Mouse (Mus musculus): ENCODE measurements around the gene Ercc2.

The Ercc2 gene

DNA sequence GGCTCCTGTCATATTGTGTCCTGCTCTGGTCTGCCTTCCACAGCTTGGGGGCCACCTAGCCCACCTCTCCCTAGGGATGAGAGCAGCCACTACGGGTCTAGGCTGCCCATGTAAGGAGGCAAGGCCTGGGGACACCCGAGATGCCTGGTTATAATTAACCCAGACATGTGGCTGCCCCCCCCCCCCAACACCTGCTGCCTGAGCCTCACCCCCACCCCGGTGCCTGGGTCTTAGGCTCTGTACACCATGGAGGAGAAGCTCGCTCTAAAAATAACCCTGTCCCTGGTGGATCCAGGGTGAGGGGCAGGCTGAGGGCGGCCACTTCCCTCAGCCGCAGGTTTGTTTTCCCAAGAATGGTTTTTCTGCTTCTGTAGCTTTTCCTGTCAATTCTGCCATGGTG is 27.9 kb downstream of the Ercc2 start:
- no peak for DNase-seq

DNA sequence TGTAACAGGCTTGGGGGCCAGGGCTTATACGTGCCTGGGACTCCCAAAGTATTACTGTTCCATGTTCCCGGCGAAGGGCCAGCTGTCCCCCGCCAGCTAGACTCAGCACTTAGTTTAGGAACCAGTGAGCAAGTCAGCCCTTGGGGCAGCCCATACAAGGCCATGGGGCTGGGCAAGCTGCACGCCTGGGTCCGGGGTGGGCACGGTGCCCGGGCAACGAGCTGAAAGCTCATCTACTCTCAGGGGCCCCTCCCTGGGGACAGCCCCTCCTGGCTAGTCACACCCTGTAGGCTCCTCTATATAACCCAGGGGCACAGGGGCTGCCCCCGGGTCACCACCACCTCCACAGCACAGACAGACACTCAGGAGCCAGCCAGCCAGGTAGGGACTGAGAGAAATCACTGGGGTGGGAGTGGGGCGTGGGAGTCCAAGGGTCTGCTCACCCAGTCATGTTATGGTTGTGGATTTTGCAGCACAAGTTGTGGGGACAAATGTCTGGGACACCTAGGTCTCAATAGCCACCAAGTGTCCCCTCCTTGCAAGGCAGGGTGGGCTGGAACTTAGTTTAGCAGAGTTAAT is 29.0 kb downstream of the Ercc2 start:
- no peak for DNase-seq

DNA sequence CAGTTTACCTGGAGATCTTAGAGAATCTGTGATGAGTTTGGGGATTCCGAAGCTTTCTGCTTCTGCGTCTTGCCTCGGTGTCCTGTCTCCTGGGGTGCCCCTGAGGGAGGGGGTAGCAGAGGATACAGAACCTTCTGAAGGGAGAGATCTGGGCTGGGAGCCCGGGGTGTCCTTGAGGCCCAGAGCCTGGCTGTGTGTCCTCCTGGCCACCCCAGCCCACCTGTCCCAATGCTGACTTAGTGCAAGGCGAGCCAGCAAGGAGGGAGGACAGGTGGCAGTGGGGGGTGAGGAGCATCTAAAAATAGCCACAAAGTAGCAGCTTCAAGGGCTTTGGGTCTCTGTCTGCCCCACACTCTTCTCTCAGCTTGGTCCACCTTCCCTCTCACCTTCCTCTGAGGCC is 30.0 kb downstream of the Ercc2 start:
- DNase-seq = no peak

DNA sequence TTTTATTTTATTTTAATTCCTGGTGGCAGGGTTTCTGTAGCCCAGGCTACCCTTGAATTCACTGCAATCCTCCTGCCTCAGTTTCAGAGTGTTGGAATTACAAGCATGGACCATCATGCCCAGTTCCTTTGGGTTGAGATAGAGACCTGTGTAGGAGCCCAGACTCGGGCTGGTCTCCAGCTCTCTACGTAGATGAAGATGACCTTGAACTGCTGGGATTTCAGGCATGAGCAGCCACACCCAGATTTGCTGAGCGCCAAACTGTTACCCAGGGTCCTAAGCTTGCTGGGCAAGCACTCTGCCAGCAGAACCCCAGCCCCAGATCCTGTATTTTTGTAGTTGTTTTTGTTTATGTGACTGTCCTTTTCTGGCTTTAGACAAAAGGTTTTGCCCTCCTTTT is 31.7 kb downstream of the Ercc2 start:
- DNase-seq = no peak

DNA sequence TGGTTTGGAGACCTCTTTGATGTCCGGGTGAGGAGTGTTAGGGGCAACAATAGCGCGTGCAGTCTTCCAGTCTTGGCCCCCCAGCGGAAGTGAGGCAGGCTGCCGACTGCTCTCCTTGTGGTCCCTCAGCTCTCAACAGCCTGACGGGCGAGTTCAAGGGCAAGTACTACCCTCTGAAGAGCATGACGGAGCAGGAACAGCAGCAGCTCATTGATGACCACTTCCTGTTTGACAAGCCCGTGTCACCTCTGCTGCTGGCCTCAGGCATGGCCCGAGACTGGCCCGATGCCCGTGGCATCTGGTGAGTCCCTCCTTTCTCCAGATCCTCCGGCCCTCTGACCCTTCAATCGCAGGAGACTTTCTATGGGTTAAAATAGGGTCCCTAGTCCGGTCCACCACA is 34.8 kb downstream of the Ercc2 start:
- DNase-seq = no peak

DNA sequence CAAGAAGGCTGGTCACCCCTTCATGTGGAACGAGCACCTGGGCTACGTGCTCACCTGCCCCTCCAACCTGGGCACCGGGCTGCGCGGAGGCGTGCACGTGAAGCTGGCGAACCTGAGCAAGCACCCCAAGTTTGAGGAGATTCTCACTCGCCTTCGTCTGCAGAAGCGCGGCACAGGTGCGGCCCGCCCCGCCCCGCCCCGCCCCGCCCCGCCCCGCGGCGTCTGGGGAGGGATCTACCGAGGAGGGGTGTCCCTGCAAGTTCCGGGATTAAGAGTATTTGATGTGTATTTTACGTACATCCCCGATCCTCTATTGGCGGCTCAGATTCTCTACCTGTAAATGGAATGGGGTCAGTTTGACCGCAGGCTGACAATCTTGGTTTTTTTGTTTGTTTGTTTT is 38.3 kb downstream of the Ercc2 start:
- no peak for DNase-seq

DNA sequence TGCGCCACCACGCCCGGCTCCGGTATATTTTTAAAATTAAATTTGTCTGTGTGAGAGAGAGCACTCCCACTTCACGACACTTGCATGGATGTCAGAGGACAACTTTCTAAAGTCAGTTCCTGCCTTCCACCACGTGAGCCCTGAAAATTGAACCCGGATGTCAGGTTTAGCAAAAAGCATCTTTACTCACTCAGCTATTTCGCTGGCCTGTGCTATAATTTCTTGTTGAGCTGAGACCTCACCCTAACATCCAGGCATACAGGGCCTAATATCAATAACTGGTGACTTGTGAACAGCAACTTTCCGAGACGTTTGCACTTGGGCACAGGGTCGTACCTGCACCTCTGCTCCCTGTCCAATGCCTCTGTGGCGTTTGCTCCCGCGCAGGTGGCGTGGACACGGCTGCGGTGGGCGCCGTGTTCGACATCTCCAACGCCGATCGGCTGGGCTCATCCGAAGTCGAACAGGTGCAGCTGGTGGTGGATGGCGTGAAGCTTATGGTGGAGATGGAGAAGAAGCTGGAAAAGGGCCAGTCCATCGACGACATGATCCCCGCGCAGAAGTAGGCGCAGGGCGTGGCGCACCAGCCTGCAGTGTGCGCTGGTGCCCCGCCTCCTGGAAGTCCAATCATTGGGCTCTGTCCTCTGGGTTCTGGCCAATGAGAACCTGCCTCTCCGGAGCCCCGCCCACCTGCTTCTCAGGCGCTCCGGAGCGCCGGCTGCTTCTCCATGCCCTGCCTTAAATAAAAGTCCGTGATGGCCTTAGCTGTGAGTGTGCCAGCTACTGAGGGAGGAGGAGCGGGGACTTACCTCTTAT is 39.2 kb downstream of the Ercc2 start:
- peak; percentile 83 for DNase-seq

DNA sequence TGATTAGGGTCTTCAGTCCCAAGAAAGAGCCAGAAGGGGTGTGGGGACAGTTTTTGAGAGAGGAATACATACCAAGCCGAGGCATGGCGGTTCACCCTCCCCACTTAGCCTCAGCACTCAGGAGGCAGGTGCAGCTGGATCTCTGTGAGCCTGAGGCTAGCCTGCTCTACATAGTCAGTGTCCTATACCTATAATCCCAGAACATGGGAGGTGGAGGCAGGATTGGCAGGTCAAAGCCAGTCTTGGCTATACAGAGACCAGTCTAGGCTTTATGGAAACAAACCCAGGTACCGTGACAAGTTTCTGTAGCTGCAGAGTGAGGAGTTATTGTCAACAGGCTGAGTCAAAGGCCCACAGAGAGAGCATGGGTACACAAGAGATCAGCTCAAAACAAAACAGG is 41.3 kb downstream of the Ercc2 start:
- DNase-seq = no peak

DNA sequence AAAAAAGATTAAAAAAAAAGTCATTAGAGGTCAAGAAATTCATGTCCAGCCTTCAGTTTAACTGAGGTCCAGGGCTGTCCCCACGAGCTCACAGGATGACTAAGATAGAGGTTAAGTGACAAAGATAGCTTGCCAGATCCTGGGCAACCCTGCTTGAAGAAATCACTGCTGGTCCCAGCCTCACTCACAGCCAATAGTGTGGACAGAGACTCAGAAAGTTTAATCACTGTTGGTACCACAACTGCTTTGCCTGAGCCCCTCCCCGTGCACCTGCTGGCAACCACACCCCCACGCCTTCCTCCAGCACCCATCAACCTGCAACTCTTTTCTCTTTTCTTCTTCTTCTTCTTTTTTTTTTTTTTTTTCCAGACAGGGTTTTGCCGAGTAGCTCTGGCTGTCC is 42.2 kb downstream of the Ercc2 start:
- no peak for DNase-seq

DNA sequence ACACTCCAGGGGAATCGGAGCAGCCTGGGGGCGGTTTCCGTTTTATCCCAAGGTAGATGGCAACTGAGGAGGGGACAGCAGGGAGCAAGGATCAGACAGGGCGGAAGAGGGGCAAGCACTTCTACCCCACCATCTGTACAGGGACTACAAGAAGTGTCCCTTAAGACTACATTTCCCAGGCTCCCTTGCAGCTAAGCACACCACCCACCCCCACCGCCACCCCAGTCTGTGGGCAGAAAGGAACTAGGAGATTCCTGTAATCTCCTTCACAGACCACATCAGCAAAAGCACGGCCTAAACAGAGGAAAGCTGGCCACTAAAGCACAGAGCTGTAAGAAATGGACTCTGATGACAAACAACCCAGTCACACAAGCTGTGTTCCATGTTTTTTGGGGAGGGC is 44.5 kb downstream of the Ercc2 start:
- DNase-seq = no peak

DNA sequence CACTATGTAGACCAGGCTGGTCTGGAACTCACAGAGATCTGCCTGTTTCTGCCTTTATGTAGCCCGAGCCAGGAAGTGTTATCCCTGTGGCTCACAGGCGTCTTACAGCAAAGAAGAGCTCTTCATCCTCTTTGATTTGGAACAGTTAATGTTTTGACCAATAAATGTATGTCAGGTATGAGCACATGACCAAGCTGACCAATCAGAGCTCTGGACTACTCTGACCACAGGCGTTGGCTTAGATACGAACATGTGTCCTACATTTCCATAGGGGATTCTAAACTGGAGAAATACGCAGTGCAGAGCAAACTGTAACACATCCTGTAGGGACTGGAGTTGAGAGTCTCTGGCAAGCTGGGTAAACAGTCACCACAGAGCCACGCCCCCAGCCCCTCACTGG is 45.1 kb downstream of the Ercc2 start:
- DNase-seq = no peak

DNA sequence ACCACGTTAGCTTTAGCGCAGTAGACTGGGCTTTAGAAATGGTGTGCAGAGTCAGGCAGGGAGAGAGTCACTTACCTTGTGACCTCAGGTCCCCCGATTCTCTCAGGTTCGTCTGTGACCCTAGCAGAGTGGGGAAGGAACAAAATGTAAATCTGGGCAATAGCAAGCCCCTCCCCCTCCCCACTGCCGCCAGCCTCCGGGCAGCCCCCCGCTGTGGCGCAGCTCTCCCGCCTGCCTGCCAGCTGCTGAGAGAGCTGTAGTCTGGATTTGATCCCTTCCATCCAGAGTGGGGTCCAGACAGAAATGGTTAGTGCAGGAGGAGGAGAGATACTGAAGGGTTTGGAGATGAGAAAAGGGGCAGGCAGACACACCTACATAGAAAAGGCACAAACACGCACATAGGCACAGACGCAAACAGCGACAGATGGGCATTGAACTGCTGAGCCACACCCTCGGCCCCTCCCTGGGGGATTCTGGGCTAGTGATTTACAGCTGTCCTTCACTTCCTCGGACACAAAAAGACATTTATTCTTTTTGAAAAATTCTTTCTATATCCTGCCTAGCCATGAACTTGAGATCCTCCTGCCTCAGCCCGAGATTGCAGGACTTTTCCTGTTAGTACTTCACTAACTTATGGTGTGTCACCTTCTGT is 46.3 kb downstream of the Ercc2 start:
- DNase-seq = no peak

DNA sequence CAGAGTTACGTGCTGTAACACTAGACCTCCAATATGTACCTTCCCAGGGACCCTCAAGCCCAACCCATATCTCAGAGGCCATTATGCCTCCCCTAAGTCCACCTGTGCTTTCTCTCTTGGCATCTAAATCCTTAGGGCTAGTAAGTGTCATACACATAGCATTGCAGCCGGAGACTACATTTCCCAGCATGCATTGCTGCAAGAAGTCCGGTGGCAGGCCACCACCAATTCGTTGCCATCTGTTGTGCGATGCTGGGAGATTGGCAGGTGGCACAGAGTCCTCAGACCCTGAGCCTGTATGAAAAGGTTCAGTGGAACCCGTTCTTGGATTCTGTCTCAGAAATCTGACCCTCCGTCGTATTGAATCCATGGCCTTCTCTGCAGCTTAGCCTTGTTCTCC is 47.9 kb downstream of the Ercc2 start:
- DNase-seq = no peak

DNA sequence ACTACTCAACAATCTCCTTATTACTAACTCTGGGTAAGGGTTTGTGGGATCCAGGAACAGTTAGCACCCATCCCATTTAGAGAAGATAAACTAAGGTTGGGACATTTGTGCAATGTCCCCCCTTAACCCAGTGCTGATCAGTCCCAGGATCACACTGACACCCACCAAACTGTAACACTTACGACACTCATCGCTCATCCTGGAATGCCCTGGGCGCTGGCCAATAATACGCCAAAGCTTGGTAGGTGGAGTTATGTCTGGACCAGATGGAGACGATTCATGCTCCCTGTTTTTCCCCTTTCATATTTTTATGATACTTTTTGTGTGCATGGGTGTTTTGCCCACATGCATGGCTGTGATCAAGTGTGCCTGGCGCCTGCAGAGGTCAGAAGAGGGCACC is 48.6 kb downstream of the Ercc2 start:
- no peak for DNase-seq

DNA sequence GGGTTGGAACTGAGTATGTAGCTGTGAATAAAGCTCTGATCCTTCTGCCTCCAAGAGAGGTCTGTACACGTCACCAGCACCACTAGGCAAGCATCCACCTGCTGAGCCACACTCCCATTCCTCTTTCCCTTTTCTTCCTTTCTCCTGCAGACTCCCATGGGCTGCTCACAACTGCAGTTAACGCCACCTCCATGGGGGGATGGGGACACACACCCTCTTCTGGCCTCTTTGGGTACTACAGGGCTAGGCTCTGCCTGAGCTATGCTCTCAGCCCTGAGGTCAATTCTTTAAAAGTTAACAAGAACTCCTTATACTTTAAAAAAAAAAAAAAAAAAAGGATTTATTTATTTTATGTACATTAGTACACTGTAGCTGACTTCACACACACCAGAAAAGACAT is 50.7 kb downstream of the Ercc2 start:
- no peak for DNase-seq

DNA sequence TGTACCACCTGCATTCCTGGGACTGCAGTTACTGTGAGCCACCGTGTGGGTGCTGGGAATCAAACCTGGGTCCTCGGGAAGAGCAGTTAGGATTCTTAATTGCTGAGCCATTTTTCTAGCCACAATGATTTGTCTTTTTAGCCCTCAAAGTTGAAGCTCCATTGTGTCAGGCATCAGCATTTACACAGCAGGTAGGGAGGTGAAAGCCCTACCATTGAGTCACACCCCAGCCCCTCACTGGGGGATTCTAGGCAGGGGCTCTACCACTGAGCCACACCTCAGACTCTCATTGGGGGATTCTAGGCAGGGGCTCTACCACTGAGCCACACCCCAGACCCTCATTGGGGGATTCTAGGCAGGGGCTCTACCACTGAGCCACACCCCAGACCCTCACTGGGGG is 54.5 kb downstream of the Ercc2 start:
- DNase-seq = no peak

DNA sequence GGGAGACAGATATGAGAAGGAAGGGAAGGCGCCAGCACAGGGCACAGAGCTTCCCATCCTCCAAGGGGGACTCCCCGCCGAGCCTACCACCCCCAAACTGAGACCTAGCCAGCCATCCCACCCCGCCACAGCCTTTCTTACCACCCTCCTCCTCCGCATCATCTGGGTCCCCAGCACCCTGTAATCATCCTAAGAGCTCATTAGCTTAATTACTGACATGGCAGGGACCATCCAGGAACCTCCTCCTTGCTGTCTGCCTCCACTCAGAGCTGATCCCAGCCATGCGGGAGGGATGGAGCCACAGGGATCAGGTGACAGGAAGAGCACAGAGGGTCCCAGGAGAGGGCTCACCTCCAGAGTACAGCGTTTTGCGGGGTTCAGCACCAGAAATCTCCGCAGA is 55.2 kb downstream of the Ercc2 start:
- no peak for DNase-seq

DNA sequence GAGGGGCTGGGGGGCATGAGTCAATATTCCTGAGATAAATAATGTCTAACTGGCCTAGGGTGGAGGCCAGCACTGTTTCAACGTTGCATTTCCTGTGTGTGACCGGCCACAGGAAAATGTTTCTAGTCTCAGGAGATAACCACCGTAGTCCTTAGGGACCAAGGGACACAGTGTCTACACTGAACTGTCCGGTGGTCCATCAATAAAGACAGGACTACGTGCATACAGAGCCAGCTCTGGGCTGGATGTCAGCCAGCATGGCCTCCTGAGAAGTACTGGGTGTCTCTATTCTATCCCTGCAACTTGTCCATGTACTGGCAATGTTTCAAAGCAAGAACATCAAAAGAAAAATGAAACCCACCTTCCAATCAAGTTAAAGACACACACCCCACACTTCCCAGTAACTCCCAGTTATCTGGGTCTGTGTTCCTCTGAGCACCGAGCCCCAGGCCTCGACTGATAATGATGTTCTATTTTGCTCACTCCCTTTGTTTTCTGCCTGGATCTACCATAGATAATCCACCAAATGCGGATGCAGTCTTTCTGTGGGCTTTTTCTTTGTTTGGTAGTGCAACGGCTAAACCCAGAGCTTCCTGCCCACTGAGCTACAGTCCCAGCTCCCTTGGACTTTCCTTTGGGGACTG is 59.8 kb downstream of the Ercc2 start:
- DNase-seq = no peak

DNA sequence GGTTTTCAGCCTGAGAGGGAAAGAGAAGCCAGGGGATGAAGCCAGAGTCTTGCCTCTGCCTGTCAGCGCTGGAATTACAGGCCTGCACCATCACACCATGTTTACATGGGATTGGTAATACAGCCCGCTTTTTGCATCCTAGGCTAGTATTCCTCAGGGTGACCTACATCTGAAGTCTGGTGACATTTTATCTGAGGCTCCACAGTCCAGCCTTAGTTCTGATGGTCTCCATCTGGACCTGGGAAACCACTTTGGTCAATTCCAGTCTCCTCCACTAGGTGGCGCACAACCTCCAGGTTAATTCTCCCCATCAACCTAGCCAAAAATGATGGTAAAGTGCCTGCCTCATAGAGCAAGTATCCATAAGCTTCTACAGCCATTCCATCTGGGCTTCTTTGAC is 61.5 kb downstream of the Ercc2 start:
- peak; percentile 93 for DNase-seq

DNA sequence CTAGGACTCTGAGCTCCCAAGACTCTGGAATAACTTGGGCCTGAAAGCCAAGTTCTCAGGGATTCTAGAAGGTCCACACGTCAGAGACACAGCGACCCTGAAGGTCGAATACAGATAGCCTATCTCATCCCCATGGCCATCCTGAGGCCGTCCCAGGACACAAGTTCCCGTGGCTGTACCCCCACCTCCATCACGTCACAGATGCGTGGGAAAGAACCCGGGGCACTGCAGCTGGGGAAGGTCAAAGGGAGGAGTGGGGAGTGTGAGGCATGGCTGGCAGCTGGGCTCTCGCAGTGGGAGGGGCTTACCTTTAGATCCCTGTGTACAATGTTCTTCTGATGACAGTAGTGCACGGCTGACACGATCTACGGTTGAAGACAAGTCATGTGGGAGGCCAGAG is 63.0 kb downstream of the Ercc2 start:
- DNase-seq = no peak

Measured in right cerebral cortex, postnatal 4 days (tissue).